Mouse (Mus musculus) spleen, postnatal 14 days (tissue): ENCODE results near the gene Lepr.
"Not testable (repeated sequence)": the region's sequence is repeated elsewhere in the genome, so short reads cannot be mapped to it uniquely, and the experiment has no call there.

Experiments
- DNase-seq, 2 experiments: peaks; one replicate each; pipeline ENCODE4 v3.0.0; 2021 to 2022; ENCODE audit warnings: low spot score in 2 of 2

Lepr gene

GRCm38 (mm10) chr4:101715805-101716204 lies 1.4 kb upstream of the Lepr start:
- no peak for DNase-seq

- no peak for DNase-seq
These were observed 1.9 kb downstream of the Lepr start for GRCm38 (mm10) chr4:101718991-101719580.

- no peak for DNase-seq
These were observed 4.5 kb downstream of the Lepr start for GRCm38 (mm10) chr4:101721705-101722104.

GRCm38 (mm10) chr4:101741973-101742372 lies 24.8 kb downstream of the Lepr start:
- DNase-seq, result no peak

- DNase-seq, result no peak
These were observed 28.3 kb downstream of the Lepr start for GRCm38 (mm10) chr4:101745534-101745933.

- DNase-seq, result no peak
These were observed 43.3 kb downstream of the Lepr start for GRCm38 (mm10) chr4:101760490-101760889.

- not testable (repeated sequence) for DNase-seq
These were observed 126.7 kb downstream of the Lepr start, which contains the start of gene B020004J07Rik for GRCm38 (mm10) chr4:101843923-101844322. Gene B020004J07Rik (minus strand): TSS chr4:101844023.

- DNase-seq, result no peak
These were observed 133.7 kb downstream of the Lepr start for GRCm38 (mm10) chr4:101850908-101851307.

GRCm38 (mm10) chr4:101860873-101861272 lies 143.7 kb downstream of the Lepr start:
- DNase-seq, result no peak

GRCm38 (mm10) chr4:101862289-101862688 lies 145.1 kb downstream of the Lepr start:
- DNase-seq, result no peak
